Mouse (Mus musculus) kidney, postnatal 0 days (tissue): ENCODE measurements around the gene Tmem243. TPM values are rescaled to one million over a fixed set of nuclear protein-coding genes. Genes with fewer than 3 reads are reported as not detected.
"Not testable (repeated sequence)": the region's sequence is repeated elsewhere in the genome, so short reads cannot be mapped to it uniquely, and the experiment has no call there.

Source experiments
- ATAC-seq: fragments of 200-750 bp; cut with Nextera tagmentation; replicated peaks from 2 replicates; pipeline ENCODE4 v1.8.0; 2017; ENCODE audit warnings: low read depth, moderate number of reproducible peaks, moderate TSS enrichment, moderate library complexity; ENCODE audit not compliant: low FRiP score
- DNase-seq: peaks from one replicate; pipeline ENCODE4 v3.0.0-alpha.2; 2016; ENCODE audit warnings: low spot score
- H3K27ac ChIP-seq: fragments of 300-500 bp; sonication (generic); 2 replicates; pipeline ENCODE4 v1.5.1; 2014; ENCODE audit warnings: mild to moderate bottlenecking
- H3K27me3 ChIP-seq: fragments of 300-500 bp; sonication (generic); 2 replicates; pipeline ENCODE4 v1.6.1; 2014; ENCODE audit warnings: low read length, mixed read lengths; ENCODE audit not compliant: insufficient read depth
- H3K36me3 ChIP-seq: fragments of 300-500 bp; sonication (generic); 2 replicates; pipeline ENCODE4 v1.6.1; 2014; ENCODE audit warnings: low read length, mixed read lengths; ENCODE audit not compliant: insufficient read depth
- H3K4me1 ChIP-seq: fragments of 300-500 bp; sonication (generic); replicated peaks from 2 replicates; pipeline ENCODE4 v1.6.1; 2014; ENCODE audit warnings: antibody characterized with exemption, low read length, mixed read lengths; ENCODE audit not compliant: insufficient read depth
- H3K4me2 ChIP-seq: fragments of 300-500 bp; sonication (generic); 2 replicates; pipeline ENCODE4 v1.6.1; 2014; ENCODE audit warnings: mild to moderate bottlenecking, low read length, moderate library complexity, mixed read lengths
- H3K4me3 ChIP-seq: fragments of 300-500 bp; sonication (generic); replicated peaks from 2 replicates; pipeline ENCODE4 v1.5.1; 2014; ENCODE audit warnings: low read depth, low read length
- H3K9ac ChIP-seq: fragments of 300-500 bp; sonication (generic); 2 replicates; pipeline ENCODE4 v1.6.1; 2014; ENCODE audit warnings: low read depth, low read length
- H3K9me3 ChIP-seq: fragments of 300-500 bp; sonication (generic); replicated peaks from 2 replicates; pipeline ENCODE4 v1.6.1; 2016; ENCODE audit warnings: low read length, inconsistent platforms, mixed read lengths
- CTCF ChIP-seq: IDR thresholded peaks from 2 replicates; pipeline ENCODE4 v1.5.1; 2016; ENCODE audit warnings: antibody characterized with exemption, low read depth, mild to moderate bottlenecking, moderate library complexity
- WGBS: fragments of 180-500 bp; shearing (Covaris S2); extraction: QIAGEN DNeasy Blood & Tissue Kit; methylation state at CpG from one replicate; pipeline ENCODE4 v1.1.7; 2014; 5-methylcytosine and 5-hydroxymethylcytosine counted together
- polyA plus RNA-seq: library from polyadenylated mRNA; unstranded; fragments of >200 nt; fragmentation: Nextera tagmentation; extraction: Ambion mirVana; gene quantifications from 2 replicates; pipeline ENCODE4 v1.2.1, GENCODE M21; 2015

Tmem243 gene
- polyA plus RNA-seq, 1 experiment from 2014 or later = 50.4 TPM

DNA sequence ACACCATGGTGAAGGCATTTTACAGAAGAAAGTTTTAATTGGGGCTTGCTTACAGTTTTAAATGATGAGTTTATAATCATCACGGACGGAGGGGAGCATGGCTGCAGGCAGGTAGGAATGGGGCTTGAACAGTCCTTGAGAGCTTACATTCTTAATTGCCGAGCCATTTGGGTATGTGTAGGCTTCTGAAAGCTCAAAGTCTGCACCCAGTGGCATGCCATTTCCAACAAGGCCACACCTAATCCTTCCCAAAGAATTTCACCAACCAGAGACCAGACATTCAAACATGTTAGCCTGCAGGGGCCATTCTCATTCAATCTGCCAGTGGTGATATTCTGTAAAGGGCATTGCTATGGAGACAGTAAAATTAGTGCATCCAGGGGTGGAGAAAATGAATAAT is 62.9 kb downstream of the Tmem243 start:
- H3K4me1 ChIP-seq = no peaks in the 10 kb centered on the region

DNA sequence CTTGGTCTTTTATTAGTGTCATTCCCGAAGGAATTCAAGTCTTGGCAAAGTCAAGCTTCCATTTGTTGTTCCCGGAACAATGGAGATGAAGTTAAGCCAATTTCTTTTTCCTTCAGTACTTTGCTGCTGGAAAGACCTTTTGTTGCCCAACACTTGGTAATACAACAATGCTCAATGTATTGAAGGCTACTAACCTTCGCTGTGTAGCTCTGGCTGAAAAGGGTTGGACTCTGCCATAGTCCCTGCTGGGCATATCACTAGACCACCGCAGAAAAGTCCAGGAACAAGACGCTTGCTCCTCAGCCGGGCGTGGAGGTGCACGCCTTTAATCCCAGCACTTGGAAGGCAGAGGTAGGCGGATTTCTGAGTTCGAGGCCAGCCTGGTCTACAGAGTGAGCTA is 64.7 kb downstream of the Tmem243 start:
- H3K4me1 ChIP-seq, H3K9ac ChIP-seq, H3K36me3 ChIP-seq, H3K27ac ChIP-seq, H3K9me3 ChIP-seq, H3K4me3 ChIP-seq, H3K4me2 ChIP-seq, ATAC-seq, H3K27me3 ChIP-seq, DNase-seq: not testable (repeated sequence)
- 85% methylated on average over 10 of the region's 10 CpGs for WGBS

More for the DNA sequence above, 62.9 kb downstream of the Tmem243 start:
- Histone ChIP-seq H3K27me3 (no peaks in the 10 kb centered on the region), H3K4me2 (no peak overlapping the region), H3K36me3 (no peaks in the 10 kb centered on the region), H3K4me3 (no peak overlapping the region), H3K9me3 (no peaks in the 10 kb centered on the region), H3K9ac (no peak overlapping the region), H3K27ac (no peak overlapping the region)
- ATAC-seq = no peak
- no peak for TF ChIP-seq CTCF
- DNase-seq = no peak
- 95% methylated on average over 3 of the region's 3 CpGs for WGBS

DNA sequence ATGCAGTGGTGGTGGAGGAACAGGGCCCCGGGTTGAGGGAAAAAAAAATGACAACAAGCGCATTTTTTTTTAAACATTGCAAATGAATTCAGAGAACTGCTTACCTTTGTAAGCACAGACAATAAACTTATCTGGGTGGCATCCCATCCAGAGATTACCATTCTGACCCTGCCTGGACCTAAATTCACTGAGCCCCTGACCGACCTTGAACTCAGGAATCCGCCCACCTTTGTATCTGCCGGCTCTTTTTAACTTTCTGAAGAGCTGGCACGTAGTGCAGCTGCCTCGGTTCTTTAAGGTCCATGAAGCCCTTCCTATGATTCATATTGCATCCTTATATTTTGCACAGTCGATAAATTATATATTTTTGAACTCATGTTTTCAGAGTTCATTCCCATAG is 65.9 kb downstream of the Tmem243 start:
- H3K4me1 ChIP-seq = no peaks in the 10 kb centered on the region
- H3K27ac ChIP-seq = no peak overlapping the region
- no peak overlapping the region for H3K9ac ChIP-seq
- no peak overlapping the region for H3K4me3 ChIP-seq
- H3K27me3 ChIP-seq = no peaks in the 10 kb centered on the region
- no peak for TF ChIP-seq CTCF
- DNase-seq (no peak), ATAC-seq (no peak)
- H3K9me3 ChIP-seq = no peaks in the 10 kb centered on the region
- no peaks in the 10 kb centered on the region for H3K36me3 ChIP-seq
- 77% methylated on average over 8 of the region's 8 CpGs for WGBS
- no peak overlapping the region for H3K4me2 ChIP-seq

DNA sequence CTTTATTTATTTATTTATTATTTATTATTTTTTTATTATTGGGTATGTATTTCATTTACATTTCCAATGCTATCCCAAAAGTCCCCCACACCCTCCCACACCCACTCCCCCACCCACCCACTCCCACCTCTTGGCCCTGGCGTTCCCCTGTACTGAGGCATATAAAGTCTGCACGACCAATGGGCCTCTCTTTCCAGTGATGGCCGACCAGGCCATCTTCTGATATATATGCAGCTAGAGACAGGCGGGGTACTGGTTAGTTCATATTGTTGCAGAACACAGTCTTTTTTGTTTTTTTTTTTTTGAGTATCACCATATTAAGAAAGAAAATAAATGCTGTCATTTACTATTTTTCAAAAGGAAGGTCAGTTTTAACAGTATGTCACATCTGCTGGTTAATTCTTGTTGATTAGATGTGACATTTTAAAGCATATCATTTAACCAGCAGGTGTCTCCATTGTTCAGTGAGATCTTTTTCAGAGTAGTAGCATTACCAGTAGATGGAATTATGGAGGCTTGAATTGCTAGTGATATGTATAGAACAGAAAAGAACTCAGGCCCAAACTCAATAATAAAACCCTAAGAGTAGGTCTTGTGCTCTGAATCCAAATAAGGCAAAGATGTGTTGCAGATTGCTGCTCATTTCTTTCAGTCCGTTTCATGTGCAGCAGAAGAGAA is 69.0 kb downstream of the Tmem243 start:
- not testable (repeated sequence) for H3K27me3 ChIP-seq, H3K27ac ChIP-seq, H3K4me1 ChIP-seq, H3K9me3 ChIP-seq, ATAC-seq, H3K4me3 ChIP-seq, H3K4me2 ChIP-seq, H3K9ac ChIP-seq, H3K36me3 ChIP-seq
- TF ChIP-seq CTCF = peak; percentile 67
- DNase-seq = peak; percentile 58
- WGBS = 77% methylated on average over 4 of the region's 5 CpGs

GRCm38 (mm10) chr5:9173295-9173694 is 72.8 kb downstream of the Tmem243 start:
- ATAC-seq (no peak), DNase-seq (no peak)
- no peaks in the 10 kb centered on the region for H3K9me3 ChIP-seq
- no peak overlapping the region for H3K4me3 ChIP-seq
- H3K27ac ChIP-seq = no peak overlapping the region
- no peak overlapping the region for H3K9ac ChIP-seq
- no peaks in the 10 kb centered on the region for H3K36me3 ChIP-seq
- no peak overlapping the region for H3K4me2 ChIP-seq
- no peaks in the 10 kb centered on the region for H3K4me1 ChIP-seq
- H3K27me3 ChIP-seq = no peaks in the 10 kb centered on the region
- no peak for TF ChIP-seq CTCF
- 45% methylated on average over 2 of the region's 2 CpGs for WGBS

GRCm38 (mm10) chr5:9186467-9186866 is 86.0 kb downstream of the Tmem243 start:
- TF ChIP-seq CTCF = no peak
- DNase-seq (no peak), ATAC-seq (no peak)
- Histone ChIP-seq H3K27ac (no peak overlapping the region), H3K36me3 (no peaks in the 10 kb centered on the region), H3K9me3 (no peaks in the 10 kb centered on the region), H3K4me1 (no peaks in the 10 kb centered on the region), H3K4me2 (no peak overlapping the region), H3K4me3 (no peak overlapping the region), H3K27me3 (no peaks in the 10 kb centered on the region), H3K9ac (no peak overlapping the region)
- WGBS = 50% methylated on average over 1 of the region's 1 CpGs

Other genes starting within 250 kb of the Tmem243 start
- gene Abcb4, start 207.0 kb upstream of the Tmem243 start, polyA plus RNA-seq = 0.11 and 0.16 TPM in 2 replicates
- gene Crot, start 103.3 kb upstream of the Tmem243 start, polyA plus RNA-seq = 70.0 and 72.9 TPM in 2 replicates
- gene Dmtf1, start 61.1 kb downstream of the Tmem243 start, polyA plus RNA-seq = 25.1 and 26.0 TPM in 2 replicates
- gene 9330182L06Rik, start 165.4 kb downstream of the Tmem243 start, polyA plus RNA-seq = 0.86 and 0.87 TPM in 2 replicates